Mouse (Mus musculus): Measurements from ENCODE around the gene Olfr548-ps1.

DNA sequence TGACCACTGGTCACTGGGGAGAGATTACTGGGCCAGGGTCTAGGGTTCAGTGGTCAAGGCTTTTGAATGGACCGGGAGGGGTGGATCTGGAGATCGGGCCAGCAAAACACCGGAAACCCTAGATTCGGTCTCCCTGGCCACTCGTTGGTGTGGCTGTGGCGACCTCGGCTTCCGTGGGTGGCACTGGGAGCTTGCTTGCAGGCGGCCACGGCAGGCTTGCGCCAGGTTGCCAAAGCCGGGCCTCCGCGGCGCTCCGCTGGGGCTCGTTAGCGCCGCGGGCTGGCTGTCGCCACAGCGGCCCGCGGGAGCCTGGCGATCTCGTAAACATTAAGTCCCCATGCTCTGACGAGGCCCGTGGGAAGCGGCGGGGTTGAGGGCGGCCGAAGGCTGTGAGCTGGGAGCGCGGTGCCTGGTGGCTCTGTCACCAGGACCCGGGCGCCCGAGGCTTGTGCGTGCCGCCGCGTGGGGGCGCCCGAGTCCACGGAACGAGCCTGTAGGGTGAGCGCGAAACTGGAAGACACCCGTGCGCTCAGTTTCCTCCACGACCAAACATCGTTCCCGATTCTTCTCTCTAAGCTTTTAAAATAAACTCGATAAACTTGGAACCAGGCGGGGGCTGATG lies 27.8 kb upstream of the Olfr548-ps1 start:
- TF ChIP-seq CTCF (IDR thresholded peaks at IDR 0.05; ENCODE audit: low read depth, low read length) (peak; percentile 71), POLR2A (IDR thresholded peaks at IDR 0.05; ENCODE audit: insufficient read depth, low read length) (no peak)
